Mouse (Mus musculus) mouse trophoblast stem cell (cell line): ENCODE results near the gene Ces1f.
"Not testable (repeated sequence)": the region's sequence is repeated elsewhere in the genome, so short reads cannot be mapped to it uniquely, and the experiment has no call there.

Source experiments
- in situ Hi-C, 2 experiments: fragments of 300-500 bp; cut with MseI, MboI; formaldehyde crosslinking; loops; 2 replicates in 1 of 2; 3 replicates in 1 of 2; pipeline ENCODE4 v1.15.1; 2025

The Ces1f gene

DNA sequence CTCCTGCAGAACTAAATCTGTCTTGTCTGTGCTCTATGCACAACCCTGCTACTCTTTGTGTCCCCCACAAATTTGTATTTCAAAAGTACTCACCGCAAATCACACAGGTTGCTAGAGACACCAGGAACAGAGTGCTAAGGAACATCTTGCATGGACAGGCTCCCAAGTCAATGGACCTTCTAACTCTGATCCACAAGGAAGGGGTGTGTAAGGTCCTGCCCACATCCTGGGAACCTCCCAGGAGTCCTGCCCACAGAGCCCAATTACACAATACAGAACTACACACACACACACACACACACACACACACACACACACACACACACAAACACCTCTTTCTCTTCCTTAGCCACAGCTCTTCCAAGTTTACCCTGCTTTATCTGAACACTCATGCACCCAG is at the start of gene Ces1f:
Gene Ces1f, minus strand, starts transcription at position 192 of the 400 bp plus-strand sequence.
- in situ Hi-C loops = no loop called here

GRCm38 (mm10) chr8:93325123-93325522 is 45.6 kb upstream of the Ces1f start:
- in situ Hi-C loops = no loop called here

GRCm38 (mm10) chr8:93317031-93317430 is 37.5 kb upstream of the Ces1f start:
- in situ Hi-C loops = no loop called here

DNA sequence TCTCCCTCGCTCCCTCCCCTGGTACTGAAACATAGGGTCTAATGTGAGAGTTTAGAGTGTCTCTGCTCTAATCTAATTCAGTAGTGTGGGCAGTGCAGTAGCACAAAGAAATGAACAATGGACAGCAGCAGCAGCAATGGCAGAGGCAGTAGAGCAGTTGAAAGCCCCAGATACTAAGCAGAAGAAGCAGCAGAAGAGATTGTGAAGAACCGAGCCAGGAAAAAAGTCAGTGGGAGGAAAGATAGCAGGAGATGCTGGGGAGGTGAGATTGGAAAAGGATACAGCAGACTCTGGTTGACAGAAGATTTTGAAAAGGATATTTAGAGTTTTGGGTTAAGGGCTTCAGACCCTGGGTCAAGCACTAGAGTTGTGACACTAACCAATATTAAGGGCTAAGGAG is 36.0 kb upstream of the Ces1f start:
- in situ Hi-C loops = no loop called here

- in situ Hi-C loops = no loop called here
Measured at GRCm38 (mm10) chr8:93283896-93284295, 4.3 kb upstream of the Ces1f start.

DNA sequence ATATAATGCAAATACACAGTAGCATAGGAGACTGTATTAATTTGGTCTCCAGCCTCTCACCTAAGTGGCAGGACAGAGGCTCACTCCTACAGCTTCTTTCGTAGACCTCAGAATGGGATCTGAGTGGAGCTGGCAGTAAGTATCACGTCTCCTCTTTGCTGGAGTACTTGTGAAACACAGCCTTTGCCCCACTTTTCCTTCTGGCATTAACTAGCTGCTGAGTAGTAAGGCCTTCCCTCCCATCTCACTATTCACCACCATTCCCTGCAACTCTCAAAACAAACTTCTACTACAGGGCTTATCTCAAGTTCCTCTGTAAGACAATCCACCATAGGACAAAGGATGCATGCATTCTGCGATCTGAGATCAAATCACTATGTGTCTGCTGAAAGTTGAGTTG is 2.8 kb upstream of the Ces1f start:
- in situ Hi-C loops = no loop called here

GRCm38 (mm10) chr8:93278176-93278805 is 1.3 kb downstream of the Ces1f start:
- in situ Hi-C loops = no loop called here

DNA sequence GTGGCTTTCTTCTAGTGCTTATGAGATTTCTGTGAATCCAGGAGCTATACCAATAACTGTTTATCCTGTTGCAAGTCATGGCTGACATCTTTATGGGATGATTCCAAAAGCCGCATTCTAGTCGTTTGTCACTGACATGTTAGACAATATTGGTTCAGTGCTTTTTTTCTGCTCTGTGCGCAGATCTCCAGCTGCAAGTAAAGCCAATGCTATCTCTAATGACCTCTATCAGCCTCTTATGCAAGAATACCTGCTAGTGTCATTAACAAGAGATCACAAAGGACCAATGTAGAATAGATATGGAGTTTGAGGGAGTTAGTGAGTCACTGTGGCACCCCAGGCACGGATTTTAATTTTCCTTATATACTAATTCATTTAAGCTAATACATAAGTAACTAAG is 4.9 kb downstream of the Ces1f start:
- in situ Hi-C loops = no loop called here

GRCm38 (mm10) chr8:93273321-93273720 is 6.2 kb downstream of the Ces1f start:
- in situ Hi-C loops = no loop called here

GRCm38 (mm10) chr8:93272686-93273085 is 6.9 kb downstream of the Ces1f start:
- in situ Hi-C loops = no loop called here

DNA sequence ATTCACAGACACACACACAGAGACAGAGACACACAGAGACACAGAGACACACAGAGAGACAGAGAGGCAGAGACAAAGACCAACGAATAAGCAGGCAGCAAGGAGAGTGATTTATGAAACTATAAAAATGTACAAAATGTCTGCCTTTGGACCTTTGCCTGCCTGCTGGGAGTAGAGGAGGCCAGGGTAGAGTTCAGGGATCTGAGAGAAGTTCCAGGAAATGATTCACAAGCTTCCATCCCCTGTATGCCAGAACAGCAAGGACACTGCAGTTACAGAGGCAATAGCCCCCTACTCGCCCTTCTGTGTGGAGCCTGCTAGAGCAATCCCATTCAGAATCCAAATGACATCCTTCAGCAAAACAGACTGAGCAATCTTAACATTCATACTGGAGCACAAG is 18.1 kb downstream of the Ces1f start:
- in situ Hi-C loops = no loop called here

DNA sequence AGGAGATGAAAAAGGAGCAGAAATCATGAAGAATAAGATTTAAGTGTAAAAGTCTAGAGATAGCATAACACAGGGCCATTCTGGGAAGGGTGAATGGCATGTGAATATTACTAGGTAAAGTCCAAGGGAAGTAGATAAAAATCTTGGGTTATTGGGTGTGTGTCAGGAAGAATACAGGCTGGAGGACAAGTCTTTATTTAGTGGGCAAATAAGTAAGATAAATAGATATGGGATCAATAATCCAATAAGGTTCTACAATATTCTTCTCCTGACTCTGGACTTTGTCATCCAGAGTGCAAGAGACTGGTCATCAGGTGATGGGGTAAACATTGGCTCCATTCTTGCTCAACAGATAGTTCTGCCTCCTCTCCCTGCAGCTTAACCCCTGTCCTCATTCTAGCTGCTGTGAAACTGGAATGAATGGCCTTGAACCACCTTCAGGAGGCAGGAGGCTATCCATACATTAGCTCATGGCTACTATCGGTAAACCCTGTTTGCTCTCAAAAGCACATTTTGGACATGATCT is 27.1 kb downstream of the Ces1f start:
- in situ Hi-C loops = no loop called here

DNA sequence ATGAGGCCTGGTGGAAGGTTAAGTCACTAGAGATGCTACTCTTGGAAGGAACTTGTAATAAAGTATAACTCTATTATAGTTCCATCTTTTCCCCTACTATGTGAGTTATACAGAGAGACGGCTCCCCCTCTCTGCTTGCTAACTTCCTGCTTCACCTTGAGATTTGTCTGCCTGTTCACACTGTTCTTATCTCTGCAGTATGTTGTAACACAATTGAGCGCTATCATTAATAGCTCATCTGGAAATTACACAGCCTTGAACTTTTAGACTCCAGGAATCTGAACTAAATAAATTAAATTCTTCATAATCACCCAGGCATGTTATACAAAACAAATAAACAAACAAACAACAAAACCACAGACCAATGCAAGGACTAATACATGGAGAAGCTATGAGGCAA is 33.5 kb downstream of the Ces1f start:
- in situ Hi-C loops = no loop called here

DNA sequence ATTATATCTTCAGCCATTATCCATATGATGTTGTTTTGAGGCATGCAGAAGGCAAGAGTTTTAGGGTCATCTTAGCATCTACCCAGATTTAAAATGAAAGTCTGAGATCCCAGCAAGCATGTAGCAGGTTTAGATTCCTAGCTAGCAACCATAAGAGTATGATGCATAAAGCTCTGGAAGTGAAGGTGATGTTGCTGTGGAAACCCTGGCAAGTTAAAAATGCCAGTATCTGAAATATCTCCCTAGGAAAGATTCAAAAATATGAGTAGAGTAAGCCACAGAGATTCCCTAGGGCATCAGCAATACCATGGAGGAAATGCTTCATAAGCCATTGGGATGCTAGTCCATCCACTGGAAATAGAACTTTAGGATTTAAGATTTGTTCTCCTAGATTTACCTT is 39.7 kb downstream of the Ces1f start:
- in situ Hi-C loops = no loop called here

GRCm38 (mm10) chr8:93235681-93236080 is 43.9 kb downstream of the Ces1f start:
- in situ Hi-C loops = no loop called here

- in situ Hi-C loops = no loop called here
Measured at GRCm38 (mm10) chr8:93234706-93235105, 44.8 kb downstream of the Ces1f start.

DNA sequence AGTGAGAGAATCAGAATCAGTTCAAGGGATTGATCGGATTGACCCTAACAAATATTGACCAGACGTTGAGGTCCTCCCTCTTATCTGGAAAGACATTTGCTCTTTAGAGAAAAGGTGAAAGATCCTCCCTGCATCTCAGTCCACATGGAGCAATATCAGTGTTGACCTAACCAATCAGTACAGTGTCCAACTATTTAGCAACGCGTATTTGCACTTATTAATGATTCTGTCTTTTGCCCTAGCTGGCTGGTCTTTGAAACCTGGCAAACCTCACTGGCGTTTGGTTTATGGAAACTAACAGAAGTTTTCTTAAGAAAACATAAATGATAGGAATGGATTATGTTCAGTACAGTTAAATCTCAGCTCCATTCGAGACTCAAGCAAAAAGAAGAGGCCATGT is 45.5 kb downstream of the Ces1f start:
- in situ Hi-C loops = no loop called here

DNA sequence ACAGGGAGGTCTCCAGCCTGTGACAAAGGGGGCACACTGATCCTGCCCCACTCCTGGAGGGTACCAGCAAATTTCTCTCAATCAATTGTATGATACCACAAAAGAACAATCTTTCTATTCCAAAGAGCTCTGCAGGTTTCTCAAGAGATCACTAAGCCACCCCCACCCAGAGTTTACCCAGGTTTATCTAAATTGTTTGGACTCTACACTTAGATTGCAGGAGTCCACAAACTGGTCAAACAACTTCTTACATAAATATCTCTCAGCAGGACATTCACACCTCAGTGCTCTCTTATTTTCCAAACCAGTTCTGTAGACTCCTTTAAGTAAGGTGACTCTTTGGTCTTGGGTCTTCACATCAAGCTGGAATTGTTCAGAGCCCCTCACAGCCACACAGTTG is 50.1 kb downstream of the Ces1f start, which contains the start of gene Ces1e:
Gene Ces1e, minus strand, starts transcription at position 174 of the 400 bp plus-strand sequence.
- in situ Hi-C loops = no loop called here

DNA sequence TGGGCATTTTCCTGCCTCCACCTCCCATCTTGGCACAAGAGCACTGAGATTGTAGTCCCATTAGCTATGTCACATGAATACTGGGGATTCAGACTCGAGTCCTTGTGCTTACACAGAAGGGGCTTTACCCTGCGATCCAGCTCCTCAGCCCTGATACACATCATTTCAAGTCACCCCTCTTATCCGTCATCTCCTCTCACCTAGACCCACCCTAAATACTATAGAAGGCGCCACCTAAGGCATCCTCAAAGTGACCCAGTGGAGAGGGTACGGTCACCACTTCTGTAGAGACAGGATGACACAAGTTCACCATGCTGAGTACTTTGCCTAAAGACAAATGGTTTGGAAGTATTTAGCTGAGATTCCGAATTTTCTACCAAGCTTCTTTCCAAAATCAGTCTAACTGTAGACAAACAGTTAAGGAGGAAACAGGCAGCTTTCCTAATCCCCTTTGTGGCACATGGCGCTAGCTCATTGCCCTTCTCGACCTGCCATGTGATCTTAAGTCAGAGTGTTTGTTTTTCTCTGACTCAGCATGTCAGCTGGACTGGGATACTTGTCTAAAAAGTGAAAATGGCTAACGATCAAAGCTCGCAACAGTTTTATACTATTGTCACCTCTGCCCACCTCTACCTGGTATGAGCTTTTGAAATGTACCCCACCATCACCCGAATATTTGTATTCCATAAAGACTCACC is 50.7 kb downstream of the Ces1f start:
- in situ Hi-C loops = no loop called here

DNA sequence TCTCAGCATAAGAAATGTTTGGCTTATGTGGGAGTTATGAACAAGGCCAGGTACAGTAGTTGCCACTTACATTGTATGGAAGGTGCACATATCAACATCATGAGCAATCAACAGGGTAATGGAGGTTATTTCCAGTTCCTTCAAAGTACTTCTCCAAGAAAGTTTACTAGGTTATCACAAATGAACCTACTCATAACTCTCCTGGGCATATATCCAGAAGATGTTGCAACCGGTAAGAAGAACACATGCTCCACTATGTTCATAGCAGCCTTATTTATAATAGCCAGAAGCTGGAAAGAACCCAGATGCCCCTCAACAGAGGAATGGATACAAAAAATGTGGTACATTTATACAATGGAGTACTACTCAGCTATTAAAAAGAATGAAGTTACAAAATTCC is 53.1 kb downstream of the Ces1f start:
- in situ Hi-C loops = not testable (repeated sequence)

DNA sequence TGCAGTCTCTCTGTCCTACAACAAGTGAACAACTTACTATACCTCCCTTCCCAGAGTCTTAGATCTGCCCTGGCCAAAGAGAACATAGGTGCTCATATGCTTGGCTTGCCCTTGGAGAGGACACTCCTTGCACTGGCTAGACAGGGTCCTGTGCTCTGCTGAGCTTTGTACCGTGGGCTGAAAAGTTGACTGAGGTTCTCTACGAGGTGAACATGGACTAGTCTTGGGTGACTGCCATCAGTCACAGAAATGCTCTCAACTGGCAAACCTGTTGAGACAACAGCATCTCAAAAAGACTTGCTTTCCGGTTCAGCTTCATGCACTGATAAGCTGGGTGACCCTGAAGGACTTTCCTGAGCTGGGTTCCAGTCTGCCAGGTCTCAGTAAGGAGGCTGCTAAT is 57.7 kb downstream of the Ces1f start:
- in situ Hi-C loops = no loop called here

DNA sequence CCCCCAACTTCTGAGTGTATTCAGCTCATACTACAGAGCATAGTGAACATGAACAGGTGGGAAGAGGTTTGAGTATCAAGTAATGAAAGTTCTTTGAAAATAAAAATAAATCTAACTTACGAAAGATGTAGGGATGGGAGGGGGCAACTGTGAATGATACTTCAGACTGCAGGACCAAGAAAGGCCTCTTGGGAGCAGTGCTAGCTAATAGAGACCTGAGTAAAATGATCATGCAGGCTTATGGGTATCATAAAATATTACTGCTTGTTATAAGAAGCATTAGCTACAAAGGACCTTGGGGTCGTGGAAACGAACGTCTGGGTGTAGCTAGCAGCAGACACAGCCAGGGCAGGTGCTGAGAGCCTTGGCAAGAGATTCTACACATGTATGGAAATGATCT is 61.7 kb downstream of the Ces1f start:
- in situ Hi-C loops = no loop called here

DNA sequence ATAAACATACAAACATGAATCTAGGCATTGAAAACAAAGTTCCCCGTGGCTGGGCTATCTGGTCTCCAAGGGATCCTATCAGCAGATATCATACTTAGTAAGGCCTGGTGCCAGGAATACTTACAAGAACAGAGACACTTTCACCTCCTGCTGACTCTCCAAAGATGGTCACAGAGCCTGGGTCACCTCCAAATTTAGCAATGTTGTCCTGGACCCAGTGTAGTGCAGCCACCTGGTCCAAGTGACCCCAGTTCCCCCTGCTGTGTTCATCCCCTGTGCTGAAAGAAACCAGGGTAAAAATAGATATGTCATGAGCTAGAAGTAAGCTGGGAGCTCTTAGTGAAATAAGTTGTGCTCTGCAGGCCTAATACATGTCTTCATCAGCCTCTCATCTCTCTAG is 62.2 kb downstream of the Ces1f start:
- in situ Hi-C loops = no loop called here
